Mouse (Mus musculus) liver, postnatal 0 days (tissue): Measurements from ENCODE around the gene Gm10100. TPM values are rescaled to one million over a fixed set of nuclear protein-coding genes. Genes with fewer than 3 reads are reported as not detected.
"Not testable (repeated sequence)": the region's sequence is repeated elsewhere in the genome, so short reads cannot be mapped to it uniquely, and the experiment has no call there.

Source experiments
- ATAC-seq: fragments of 200-750 bp; cut with Nextera tagmentation; 2 replicates; pipeline ENCODE4 v1.8.0; 2017; ENCODE audit warnings: mild to moderate bottlenecking, moderate library complexity
- DNase-seq: peaks from one replicate; pipeline ENCODE4 v3.0.0-alpha.2; 2016
- H3K27ac ChIP-seq: fragments of 300-500 bp; sonication (generic); 2 replicates; pipeline ENCODE4 v1.5.1; 2014; ENCODE audit warnings: antibody characterized with exemption, moderate library complexity, mild to moderate bottlenecking, low read depth
- H3K27me3 ChIP-seq: fragments of 300-500 bp; sonication (generic); 2 replicates; pipeline ENCODE4 v1.6.1; 2014; ENCODE audit warnings: low read length, control low read depth, mixed read lengths; ENCODE audit not compliant: insufficient read depth
- H3K36me3 ChIP-seq: fragments of 300-500 bp; sonication (generic); replicated peaks from 2 replicates; pipeline ENCODE4 v1.6.1; 2014; ENCODE audit warnings: mild to moderate bottlenecking, control low read depth, low read length, moderate library complexity, mixed read lengths; ENCODE audit not compliant: insufficient read depth
- H3K4me1 ChIP-seq: fragments of 300-500 bp; sonication (generic); 2 replicates; pipeline ENCODE4 v1.6.1; 2014; ENCODE audit warnings: antibody characterized with exemption, mild to moderate bottlenecking, control low read depth; ENCODE audit not compliant: insufficient read depth
- H3K4me2 ChIP-seq: fragments of 300-500 bp; sonication (generic); 2 replicates; pipeline ENCODE4 v1.6.1; 2014; ENCODE audit warnings: low read depth, mild to moderate bottlenecking, low read length, moderate library complexity, mixed read lengths
- H3K4me3 ChIP-seq: fragments of 300-500 bp; sonication (generic); 2 replicates; pipeline ENCODE4 v1.5.1; 2014; ENCODE audit warnings: low read depth, low read length
- H3K9ac ChIP-seq: fragments of 300-500 bp; sonication (generic); replicated peaks from 2 replicates; pipeline ENCODE4 v1.6.1; 2014; ENCODE audit warnings: mild to moderate bottlenecking, moderate library complexity
- H3K9me3 ChIP-seq: fragments of 300-500 bp; sonication (generic); 2 replicates; pipeline ENCODE4 v1.6.1; 2016; ENCODE audit warnings: mild to moderate bottlenecking, control low read depth, low read length, mixed read lengths
- CTCF ChIP-seq: sonication (generic); IDR thresholded peaks from 2 replicates; pipeline ENCODE4 v1.5.1; 2016; ENCODE audit warnings: antibody characterized with exemption, low read depth
- EP300 ChIP-seq: IDR thresholded peaks from 2 replicates; pipeline ENCODE4 v1.6.1; 2016; ENCODE audit warnings: antibody characterized with exemption, low read depth, mild to moderate bottlenecking
- WGBS: fragments of 180-500 bp; shearing (Covaris S2); extraction: QIAGEN DNeasy Blood & Tissue Kit; methylation state at CpG from one replicate; pipeline ENCODE4 v1.1.7; 2014; ENCODE audit not compliant: insufficient replicate concordance; 5-methylcytosine and 5-hydroxymethylcytosine counted together
- polyA plus RNA-seq: library from polyadenylated mRNA; unstranded; fragments of >200 nt; fragmentation: Nextera tagmentation; extraction: Ambion mirVana; gene quantifications from 2 replicates; pipeline ENCODE4 v1.2.1, GENCODE M21; 2015

Gm10100 gene
- polyA plus RNA-seq, 1 experiment from 2014 or later: not detected

DNA sequence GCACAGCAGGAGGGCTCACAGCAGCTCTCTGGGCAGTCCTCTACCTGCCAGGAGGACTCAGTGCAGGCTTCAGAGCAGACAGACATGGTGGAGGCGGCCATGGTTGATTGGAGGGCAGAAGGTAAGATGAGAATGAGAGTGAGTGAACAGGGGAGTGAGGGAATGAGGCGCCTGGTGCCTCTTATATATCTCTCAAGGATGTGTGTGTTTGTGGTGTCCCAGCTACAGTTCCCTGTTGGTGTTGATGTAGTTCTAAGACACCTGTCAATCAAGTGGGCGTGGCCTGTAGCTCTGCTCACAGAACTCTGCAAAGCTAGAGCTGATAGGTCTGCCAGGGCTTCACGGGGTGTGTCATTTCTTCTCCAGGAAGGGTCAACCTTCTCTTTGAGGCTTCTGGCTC lies 29.2 kb upstream of the Gm10100 start, which contains the start of gene Gm9508:
Gene Gm9508, minus strand, starts transcription at position 101 of the 400 bp plus-strand sequence.
- no peak within 1 kb of the TSS for H3K4me3 ChIP-seq
- no peaks in the 10 kb centered on the region for H3K4me1 ChIP-seq
- H3K9ac ChIP-seq: no peak within 1 kb of the TSS

DNA sequence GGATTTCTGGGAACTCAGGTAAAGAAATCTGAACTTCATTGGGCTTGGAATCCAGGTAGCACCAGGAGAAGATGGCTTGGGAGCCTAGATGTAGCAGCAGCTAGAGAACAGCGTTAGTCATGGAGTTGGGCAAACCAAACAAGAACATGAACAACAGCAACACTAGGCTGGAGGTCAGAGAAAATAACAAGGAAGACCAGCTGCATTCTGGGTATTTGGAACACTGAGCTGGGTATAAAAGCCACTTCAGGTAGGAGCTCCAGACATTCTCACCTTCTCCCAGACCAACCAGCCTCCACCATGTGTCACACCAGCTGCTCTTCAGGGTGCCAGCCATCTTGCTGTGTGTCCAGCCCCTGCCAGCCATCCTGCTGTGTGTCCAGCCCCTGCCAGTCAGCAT lies 20.0 kb upstream of the Gm10100 start, which contains the start of gene Gm10272:
Gene Gm10272, plus strand, starts transcription at position 301 of the 400 bp plus-strand sequence.
- no peaks in the 10 kb centered on the region for H3K27me3 ChIP-seq
- WGBS: 92% methylated on average over 1 of the region's 1 CpGs
- no peak for ATAC-seq
- H3K9ac ChIP-seq: no peak within 1 kb of the TSS
- TF ChIP-seq CTCF (no peak), EP300 (no peak)
- no peaks in the 10 kb centered on the region for H3K36me3 ChIP-seq
- H3K4me3 ChIP-seq: no peak within 1 kb of the TSS
- DNase-seq: no peak
- H3K4me2 ChIP-seq: no peak within 1 kb of the TSS
- no peaks in the 10 kb centered on the region for H3K4me1 ChIP-seq
- no peak within 1 kb of the TSS for H3K27ac ChIP-seq
- no peaks in the 10 kb centered on the region for H3K9me3 ChIP-seq

More for the DNA sequence above, 29.2 kb upstream of the Gm10100 start, which contains the start of gene Gm9508:
- H3K27ac ChIP-seq: no peak within 1 kb of the TSS
- H3K27me3 ChIP-seq: 0 out of 2 replicates have a peak, but pooled peaks cover 5% of the 10 kb centered on the region
- no peak within 1 kb of the TSS for H3K4me2 ChIP-seq
- no peaks in the 10 kb centered on the region for H3K36me3 ChIP-seq
- H3K9me3 ChIP-seq: peaks cover 6% of the 10 kb centered on the region; the same call in 1 of the 2 replicates
- ATAC-seq (no peak), DNase-seq (no peak)
- no peak for TF ChIP-seq EP300
- TF ChIP-seq CTCF: no peak
- WGBS: 32% methylated on average over 4 of the region's 4 CpGs

DNA sequence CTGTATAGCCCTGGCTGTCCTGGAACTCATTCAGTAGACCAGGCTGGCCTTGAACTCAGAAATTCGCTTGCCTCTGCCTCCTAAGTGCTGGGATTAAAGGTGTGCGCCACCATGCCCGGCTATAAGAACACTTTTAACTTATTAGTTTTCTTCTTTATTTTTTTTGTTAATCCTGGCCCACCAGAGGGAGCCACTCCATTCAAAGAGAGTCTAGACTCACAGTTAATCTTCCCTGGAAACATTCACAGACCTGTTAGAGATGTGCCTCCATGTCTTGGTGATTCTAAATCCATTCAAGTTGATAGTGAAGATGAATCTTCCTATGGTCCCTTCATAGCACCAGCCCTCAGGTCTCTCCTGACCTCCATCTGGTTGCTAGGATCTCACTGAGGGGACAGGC lies 16.5 kb upstream of the Gm10100 start:
- no peak overlapping the region for H3K27ac ChIP-seq
- H3K9ac ChIP-seq: no peak overlapping the region
- H3K9me3 ChIP-seq: no peaks in the 10 kb centered on the region
- H3K4me1 ChIP-seq: no peaks in the 10 kb centered on the region
- no peak overlapping the region for H3K4me3 ChIP-seq
- DNase-seq: no peak
- no peak overlapping the region for H3K4me2 ChIP-seq
- no peaks in the 10 kb centered on the region for H3K36me3 ChIP-seq
- H3K27me3 ChIP-seq: no peaks in the 10 kb centered on the region
- no peak for TF ChIP-seq CTCF
- TF ChIP-seq EP300: no peak
- ATAC-seq: no peak
- 79% methylated on average over 3 of the region's 3 CpGs for whole genome bisulfite sequencing

DNA sequence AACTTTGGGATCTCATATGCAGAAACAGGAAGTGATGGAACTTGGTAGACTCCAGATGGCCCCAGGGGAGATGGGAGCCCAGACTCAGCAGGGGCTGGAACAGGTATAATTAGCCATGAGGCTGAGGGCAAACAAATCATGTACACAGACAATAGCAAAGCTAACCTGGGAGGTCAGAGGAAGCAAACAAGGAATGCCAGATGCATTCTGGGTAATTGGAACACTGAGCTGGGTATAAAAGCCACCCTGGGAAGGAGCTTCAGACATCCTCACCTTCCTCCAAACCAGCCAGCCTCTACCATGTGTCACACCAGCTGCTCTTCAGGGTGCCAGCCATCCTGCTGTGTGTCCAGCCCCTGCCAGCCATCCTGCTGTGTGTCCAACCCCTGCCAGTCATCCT lies 15.1 kb upstream of the Gm10100 start, which contains the start of gene Gm10024:
Gene Gm10024, plus strand, starts transcription at position 301 of the 400 bp plus-strand sequence.
- H3K9ac ChIP-seq, H3K27ac ChIP-seq, H3K9me3 ChIP-seq, ATAC-seq, H3K4me1 ChIP-seq, H3K4me3 ChIP-seq, H3K4me2 ChIP-seq, DNase-seq, H3K36me3 ChIP-seq, H3K27me3 ChIP-seq: not testable (repeated sequence)

DNA sequence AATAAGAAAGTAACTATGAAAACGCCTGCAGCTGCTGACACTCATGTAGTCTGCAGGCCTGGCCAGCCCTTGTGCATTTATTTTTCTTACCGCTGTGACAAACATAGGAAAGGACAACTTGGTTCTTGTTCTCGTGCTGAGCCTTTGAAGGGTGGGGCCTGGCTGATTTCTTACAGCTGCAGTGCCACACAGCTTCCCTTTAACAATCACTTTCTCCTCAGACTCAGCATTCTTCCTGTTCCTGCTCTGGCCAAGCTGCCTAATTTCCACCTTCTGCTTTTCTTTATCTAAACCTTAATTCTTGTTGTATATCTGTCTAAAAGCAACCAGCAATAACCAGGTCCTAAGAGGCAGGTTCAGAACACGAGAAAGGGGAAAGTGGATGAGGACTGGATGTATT lies 12.6 kb upstream of the Gm10100 start:
- WGBS: 35% methylated on average over 4 of the region's 4 CpGs
- ATAC-seq (no peak), DNase-seq (no peak)
- TF ChIP-seq CTCF: no peak
- no peak for TF ChIP-seq EP300
- Histone ChIP-seq H3K4me1 (no peaks in the 10 kb centered on the region), H3K9ac (no peak overlapping the region), H3K4me2 (no peak overlapping the region), H3K27me3 (no peaks in the 10 kb centered on the region), H3K36me3 (no peaks in the 10 kb centered on the region), H3K9me3 (no peaks in the 10 kb centered on the region), H3K27ac (no peak overlapping the region), H3K4me3 (no peak overlapping the region)

DNA sequence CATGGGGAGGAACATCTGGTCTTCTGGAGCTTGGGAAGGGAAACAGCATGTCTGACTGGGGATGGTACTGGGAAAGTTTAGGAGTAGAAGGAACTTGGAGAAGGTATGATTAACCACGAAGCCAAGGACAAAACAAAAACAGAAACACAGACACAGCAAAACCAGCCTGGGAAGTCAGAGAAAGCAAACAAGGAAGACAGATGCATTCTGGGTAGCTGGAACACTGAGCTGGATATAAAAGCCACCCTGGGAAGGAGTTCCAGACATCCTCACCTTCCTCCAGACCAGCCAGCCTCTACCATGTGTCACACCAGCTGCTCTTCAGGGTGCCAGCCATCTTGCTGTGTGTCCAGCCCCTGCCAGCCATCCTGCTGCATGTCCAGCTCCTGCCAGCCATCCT lies 10.8 kb upstream of the Gm10100 start, which contains the start of gene Gm10142:
Gene Gm10142, plus strand, starts transcription at position 301 of the 400 bp plus-strand sequence.
- no peak for DNase-seq
- Histone ChIP-seq H3K27ac (no peak within 1 kb of the TSS), H3K4me3 (no peak within 1 kb of the TSS), H3K4me2 (no peak within 1 kb of the TSS), H3K4me1 (no peaks in the 10 kb centered on the region), H3K9ac (no peak within 1 kb of the TSS), H3K36me3 (no peaks in the 10 kb centered on the region), H3K27me3 (no peaks in the 10 kb centered on the region), H3K9me3 (no peaks in the 10 kb centered on the region)
- 77% methylated on average over 1 of the region's 1 CpGs for WGBS
- TF ChIP-seq EP300 (no peak), CTCF (no peak)
- no peak for ATAC-seq

DNA sequence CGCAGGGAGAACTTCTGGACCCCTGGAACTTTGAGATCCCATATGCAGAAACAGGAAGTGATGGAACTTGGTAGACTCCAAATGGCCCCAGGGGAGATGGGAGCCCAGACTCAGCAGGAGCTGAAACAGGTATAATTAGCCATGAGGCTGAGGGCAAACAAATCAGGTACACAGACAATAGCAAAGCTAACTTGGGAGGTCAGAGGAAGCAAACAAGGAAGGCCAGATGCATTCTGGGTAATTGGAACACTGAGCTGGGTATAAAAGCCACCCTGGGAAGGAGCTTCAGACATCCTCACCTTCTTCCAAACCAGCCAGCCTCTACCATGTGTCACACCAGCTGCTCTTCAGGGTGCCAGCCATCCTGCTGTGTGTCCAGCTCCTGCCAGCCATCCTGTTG lies 6.0 kb upstream of the Gm10100 start, which contains the start of gene Krtap12-1:
Gene Krtap12-1, plus strand, starts transcription at position 301 of the 400 bp plus-strand sequence.
- WGBS: 87% methylated on average over 1 of the region's 1 CpGs
- H3K36me3 ChIP-seq, H3K9me3 ChIP-seq, H3K4me2 ChIP-seq, H3K27me3 ChIP-seq, H3K9ac ChIP-seq, H3K4me3 ChIP-seq, DNase-seq, H3K4me1 ChIP-seq, ATAC-seq, H3K27ac ChIP-seq: not testable (repeated sequence)
